ENCODE assay signal across 27 mouse cellular contexts in genomic region chr11:100729976-100730375, GRCm38 (mm10). TPM values are rescaled to one million over a fixed set of nuclear protein-coding genes. Genes with fewer than 3 reads are reported as not detected.
DNase-seq lines count a peak whose midpoint lies in the region; ATAC-seq and TF ChIP-seq lines count a peak whose summit lies in the region.
"Had no signal": no experiment of that assay in that cellular context is flagged by ENCODE, and none has a peak within 500 bp of the region (broad histone marks: within the 10 kb centered on the region; RNA-seq: fewer than 3 reads in every experiment).

No protein-coding gene starts in this region.

- TF ChIP-seq RAD21 in MEL (IDR thresholded peaks at IDR 0.05; ENCODE audit: low read depth, low read length): no peak

- H3K4me3 ChIP-seq in gastrocnemius, adult 2 months: no peak overlapping the region; the same call in 1 of the 2 replicates
- H3K4me3 ChIP-seq in liver, embryonic 13.5 days (replicated peaks): no peak overlapping the region
- no peak overlapping the region for H3K4me3 ChIP-seq in liver, embryonic 12.5 days
- H3K4me3 ChIP-seq in MEL (ENCODE audit: control insufficient read depth in 1 of 2, insufficient read depth in 1 of 2, low read depth in 2 of 2, low read length in 2 of 2): no peak overlapping the region
- H3K4me3 ChIP-seq in midbrain, embryonic 10.5 days: no peak overlapping the region
- H3K4me3 ChIP-seq: embryonic facial prominence, embryonic 10.5 days; forebrain, embryonic 10.5 days; heart, embryonic 13.5 days; hindbrain, embryonic 12.5 days; intestine, embryonic 15.5 days had no signal

- no peak for TF ChIP-seq CTCF in gastrocnemius, adult 2 months (IDR thresholded peaks at IDR 0.05)
- no peak for TF ChIP-seq CTCF in MEL (IDR thresholded peaks at IDR 0.05 in 2 of 3, conservative IDR thresholded peaks at IDR 0.05 in 1 of 3; ENCODE audit: control insufficient read depth in 1 of 3, insufficient read depth in 1 of 3, low read depth in 2 of 3, low read length in 3 of 3, poor library complexity in 1 of 3, severe bottlenecking in 1 of 3)

- 37% methylated on average over 4 of the region's 4 CpGs for WGBS in liver, embryonic 13.5 days (ENCODE audit: insufficient replicate concordance)
- 43% methylated on average over 4 of the region's 4 CpGs for WGBS in liver, embryonic 12.5 days (ENCODE audit: insufficient replicate concordance)
- 87% methylated on average over 4 of the region's 4 CpGs for WGBS in midbrain, embryonic 10.5 days

- intact Hi-C loops in gastrocnemius, adult 2 months (cut with DNase I): no loop called here

- ATAC-seq in liver, embryonic 13.5 days (ENCODE audit: low read depth): no peak
- ATAC-seq in liver, embryonic 12.5 days: no peak
- no peak for ATAC-seq in megakaryocyte, adult 5-6 weeks (ENCODE audit: poor library complexity, severe bottlenecking)
- ATAC-seq: forebrain, embryonic 14.5 days; hindbrain, embryonic 16.5 days; intestine, embryonic 15.5 days; Patski had no signal

- H3K79me2 ChIP-seq in MEL (ENCODE audit: control insufficient read depth, insufficient read depth, low read length, poor library complexity): peaks cover 84% of the 10 kb centered on the region

- no peaks in the 10 kb centered on the region for H3K9me3 ChIP-seq in liver, embryonic 13.5 days (replicated peaks)
- no peaks in the 10 kb centered on the region for H3K9me3 ChIP-seq in liver, embryonic 12.5 days (replicated peaks)
- no peaks in the 10 kb centered on the region for H3K9me3 ChIP-seq in MEL (replicated peaks; ENCODE audit: insufficient read depth, low read length)
- H3K9me3 ChIP-seq in midbrain, embryonic 10.5 days (replicated peaks): no peaks in the 10 kb centered on the region
- H3K9me3 ChIP-seq: embryonic facial prominence, embryonic 10.5 days; forebrain, embryonic 10.5 days; heart, embryonic 13.5 days; hindbrain, embryonic 12.5 days; intestine, embryonic 15.5 days had no signal

- peaks cover 74% of the 10 kb centered on the region for H3K36me3 ChIP-seq in liver, embryonic 13.5 days
- H3K36me3 ChIP-seq in liver, embryonic 12.5 days: peaks cover 64% of the 10 kb centered on the region
- H3K36me3 ChIP-seq in MEL (ENCODE audit: control insufficient read depth in 1 of 2, insufficient read depth in 2 of 2, low read length in 2 of 2): peaks cover 14 to 56% of the 10 kb centered on the region in 2 experiments
- peaks cover 57% of the 10 kb centered on the region for H3K36me3 ChIP-seq in midbrain, embryonic 10.5 days

- peak overlapping the region; percentile 26; the same call in 1 of the 2 replicates for H3K9ac ChIP-seq in liver, embryonic 13.5 days
- H3K9ac ChIP-seq in liver, embryonic 12.5 days: no peak overlapping the region
- no peak overlapping the region for H3K9ac ChIP-seq in MEL (ENCODE audit: control insufficient read depth, low read depth, low read length, poor library complexity, severe bottlenecking)
- H3K9ac ChIP-seq: heart, embryonic 13.5 days; hindbrain, embryonic 12.5 days; intestine, embryonic 15.5 days had no signal

- no peak overlapping the region for H3K4me2 ChIP-seq in liver, embryonic 13.5 days
- H3K4me2 ChIP-seq in liver, embryonic 12.5 days: no peak overlapping the region
- H3K4me2 ChIP-seq: heart, embryonic 13.5 days; hindbrain, embryonic 12.5 days; intestine, embryonic 15.5 days had no signal

- TF ChIP-seq EP300 in MEL (IDR thresholded peaks at IDR 0.05; ENCODE audit: low read depth in 1 of 2, low read length in 2 of 2): no peak

- peaks cover 89% of the 10 kb centered on the region for H3K4me1 ChIP-seq in liver, embryonic 13.5 days (replicated peaks)
- peaks cover 84% of the 10 kb centered on the region for H3K4me1 ChIP-seq in liver, embryonic 12.5 days
- H3K4me1 ChIP-seq in MEL (ENCODE audit: control insufficient read depth in 1 of 2, insufficient read depth in 2 of 2, low read length in 2 of 2): peaks cover 12 to 33% of the 10 kb centered on the region in 2 experiments
- no peaks in the 10 kb centered on the region for H3K4me1 ChIP-seq in midbrain, embryonic 10.5 days

- no peak for DNase-seq in gastrocnemius, adult 2 months
- DNase-seq in gastrocnemius, adult 18-20 months (ENCODE audit: low spot score): no peak
- no peak for DNase-seq in liver, embryonic 13.5 days
- peak; percentile 61 for DNase-seq in MEL (ENCODE audit: low read depth, low spot score)
- DNase-seq in induced T-regulatory cell, adult 2 months (ENCODE audit: low read depth): peak; percentile 39
- DNase-seq in midbrain, embryonic 10.5 days (ENCODE audit: low spot score): no peak
- DNase-seq: adrenal gland, adult 2 months; adrenal gland, postnatal 25 days; B cell, adult 2 months; cerebellum, adult 2 months; cerebellum, postnatal 10 days; gastrocnemius, postnatal 10 days; heart, postnatal 36 days had no signal

- no peak for TF ChIP-seq POLR2A in MEL (IDR thresholded peaks at IDR 0.05; ENCODE audit: control insufficient read depth in 1 of 2, insufficient read depth in 1 of 2, low read depth in 1 of 2, low read length in 2 of 2, poor library complexity in 1 of 2)

- no peaks in the 10 kb centered on the region for H3K27me3 ChIP-seq in liver, embryonic 13.5 days
- no peaks in the 10 kb centered on the region for H3K27me3 ChIP-seq in liver, embryonic 12.5 days (replicated peaks)
- H3K27me3 ChIP-seq in MEL (ENCODE audit: control insufficient read depth in 1 of 2, insufficient read depth in 2 of 2, low read length in 2 of 2): no peaks in the 10 kb centered on the region
- no peaks in the 10 kb centered on the region for H3K27me3 ChIP-seq in midbrain, embryonic 10.5 days (ENCODE audit: low read depth, poor library complexity, severe bottlenecking)
- H3K27me3 ChIP-seq: heart, embryonic 13.5 days; hindbrain, embryonic 12.5 days; intestine, embryonic 15.5 days; Patski had no signal

- peak overlapping the region; percentile 85 for H3K27ac ChIP-seq in gastrocnemius, adult 2 months
- no peak overlapping the region for H3K27ac ChIP-seq in liver, embryonic 13.5 days
- H3K27ac ChIP-seq in liver, embryonic 12.5 days: no peak overlapping the region
- no peak overlapping the region for H3K27ac ChIP-seq in MEL (ENCODE audit: control insufficient read depth, low read depth, low read length)
- no peak overlapping the region for H3K27ac ChIP-seq in midbrain, embryonic 10.5 days (replicated peaks)
- H3K27ac ChIP-seq: embryonic facial prominence, embryonic 10.5 days; forebrain, embryonic 10.5 days; heart, embryonic 13.5 days; hindbrain, embryonic 12.5 days; intestine, embryonic 15.5 days had no signal

RNA-seq across cellular contexts. Expression of gene Rab5c, which starts 8.0 kb away (rescaled TPM):
- total RNA-seq in gastrocnemius, adult 2 months (2021): 10 to 100 TPM; 37.6 to 40.9 TPM
- 10 to 100 TPM; 40.3 to 42.7 TPM for total RNA-seq in gastrocnemius, adult 18-20 months (2021)
- polyA plus RNA-seq in liver, embryonic 13.5 days (2015; fragmentation: Nextera tagmentation; extraction: Ambion mirVana): 18.8 and 20.5 TPM in 2 replicates
- polyA plus RNA-seq in liver, embryonic 12.5 days (2016; fragmentation: Nextera tagmentation; extraction: Ambion mirVana): 15.9 and 18.1 TPM in 2 replicates
- 233 and 263 TPM in 2 replicates for total RNA-seq in MEL (2012; rRNA removed)
- 100 to 1,000 TPM in 1 of 2 experiments, not detected in 1; 249 TPM for polyA plus RNA-seq in MEL (2012; ENCODE audit: insufficient read depth in 1 of 2, insufficient read length in 2 of 2, low read depth in 1 of 2, low replicate concordance in 2 of 2, missing spikeins in 1 of 2)
- 14.8 and 15.4 TPM in 2 replicates for polyA plus RNA-seq in midbrain, embryonic 10.5 days (2016; fragmentation: Nextera tagmentation; extraction: Ambion mirVana)
- total RNA-seq in megakaryocyte, adult 5-6 weeks (2015): 167 and 170 TPM in 2 replicates
- total RNA-seq in megakaryocyte, adult 5-6 weeks (2017): 136 and 142 TPM in 2 replicates

RNA-seq across cellular contexts. Expression of gene Hspb9, which starts 16.3 kb away (rescaled TPM):
- not detected for total RNA-seq in gastrocnemius, adult 2 months (2021)
- not detected for total RNA-seq in gastrocnemius, adult 18-20 months (2021)
- polyA plus RNA-seq in liver, embryonic 13.5 days (2015; fragmentation: Nextera tagmentation; extraction: Ambion mirVana): 0.17 and 0.43 TPM in 2 replicates
- polyA plus RNA-seq in liver, embryonic 12.5 days (2016; fragmentation: Nextera tagmentation; extraction: Ambion mirVana): 0.29 and 0.33 TPM in 2 replicates
- total RNA-seq in MEL (2012; rRNA removed): 0.49 and 0.73 TPM in 2 replicates
- 1 to 10 TPM in 1 of 2 experiments, not detected in 1; 2.1 TPM for polyA plus RNA-seq in MEL (2012; ENCODE audit: insufficient read depth in 1 of 2, insufficient read length in 2 of 2, low read depth in 1 of 2, low replicate concordance in 2 of 2, missing spikeins in 1 of 2)
- polyA plus RNA-seq in midbrain, embryonic 10.5 days (2016; fragmentation: Nextera tagmentation; extraction: Ambion mirVana): 0.26 and 0.29 TPM in 2 replicates
- not detected in 2 replicates for total RNA-seq in megakaryocyte, adult 5-6 weeks (2015)
- total RNA-seq in megakaryocyte, adult 5-6 weeks (2017): 0.65 TPM in 1 of 2 replicates, not detected in the other
- total RNA-seq: adrenal gland, adult 2 months; adrenal gland, postnatal 25 days; gastrocnemius, postnatal 10 days; gastrocnemius, postnatal 4 days had no signal
- polyA plus RNA-seq: adrenal gland, adult 2 months; cerebellum, adult 2 months; embryonic facial prominence, embryonic 14.5 days; forebrain, embryonic 14.5 days; heart, postnatal 0 days had no signal

RNA-seq across cellular contexts. Expression of gene Kat2a, which starts 17.7 kb away (rescaled TPM):
- total RNA-seq in gastrocnemius, adult 2 months (2021): 10 to 100 TPM; 11.9 to 12.1 TPM
- total RNA-seq in gastrocnemius, adult 18-20 months (2021): 10 to 100 TPM; 10.1 to 11.1 TPM
- 20.9 and 23.8 TPM in 2 replicates for polyA plus RNA-seq in liver, embryonic 13.5 days (2015; fragmentation: Nextera tagmentation; extraction: Ambion mirVana)
- polyA plus RNA-seq in liver, embryonic 12.5 days (2016; fragmentation: Nextera tagmentation; extraction: Ambion mirVana): 39.4 and 40.2 TPM in 2 replicates
- 57.9 and 59.6 TPM in 2 replicates for total RNA-seq in MEL (2012; rRNA removed)
- polyA plus RNA-seq in MEL (2012; ENCODE audit: insufficient read depth in 1 of 2, insufficient read length in 2 of 2, low read depth in 1 of 2, low replicate concordance in 2 of 2, missing spikeins in 1 of 2): 100 to 1,000 TPM in 1 of 2 experiments, 10 to 100 TPM in 1; 63.7 to 143 TPM
- 66.6 and 72.2 TPM in 2 replicates for polyA plus RNA-seq in midbrain, embryonic 10.5 days (2016; fragmentation: Nextera tagmentation; extraction: Ambion mirVana)
- 11.0 and 11.5 TPM in 2 replicates for total RNA-seq in megakaryocyte, adult 5-6 weeks (2015)
- total RNA-seq in megakaryocyte, adult 5-6 weeks (2017): 8.7 and 9.0 TPM in 2 replicates

RNA-seq across cellular contexts. Expression of gene Dhx58, which starts 25.9 kb away (rescaled TPM):
- total RNA-seq in gastrocnemius, adult 2 months (2021): under 1 TPM; 0.38 to 0.39 TPM
- under 1 TPM; 0.16 to 0.21 TPM for total RNA-seq in gastrocnemius, adult 18-20 months (2021)
- 1.6 and 1.7 TPM in 2 replicates for polyA plus RNA-seq in liver, embryonic 13.5 days (2015; fragmentation: Nextera tagmentation; extraction: Ambion mirVana)
- polyA plus RNA-seq in liver, embryonic 12.5 days (2016; fragmentation: Nextera tagmentation; extraction: Ambion mirVana): 1.5 and 2.1 TPM in 2 replicates
- 2.9 and 3.6 TPM in 2 replicates for total RNA-seq in MEL (2012; rRNA removed)
- polyA plus RNA-seq in MEL (2012; ENCODE audit: insufficient read depth in 1 of 2, insufficient read length in 2 of 2, low read depth in 1 of 2, low replicate concordance in 2 of 2, missing spikeins in 1 of 2): 1 to 10 TPM in 1 of 2 experiments, not detected in 1; 3.9 TPM
- 2.0 and 3.5 TPM in 2 replicates for polyA plus RNA-seq in midbrain, embryonic 10.5 days (2016; fragmentation: Nextera tagmentation; extraction: Ambion mirVana)
- total RNA-seq in megakaryocyte, adult 5-6 weeks (2015): 23.7 and 24.9 TPM in 2 replicates
- total RNA-seq in megakaryocyte, adult 5-6 weeks (2017): 36.9 and 50.9 TPM in 2 replicates

RNA-seq across cellular contexts. Expression of gene Kcnh4, which starts 29.8 kb away (rescaled TPM):
- total RNA-seq in gastrocnemius, adult 2 months (2021): not detected
- not detected for total RNA-seq in gastrocnemius, adult 18-20 months (2021)
- polyA plus RNA-seq in liver, embryonic 13.5 days (2015; fragmentation: Nextera tagmentation; extraction: Ambion mirVana): not detected in 2 replicates
- polyA plus RNA-seq in liver, embryonic 12.5 days (2016; fragmentation: Nextera tagmentation; extraction: Ambion mirVana): not detected in 2 replicates
- total RNA-seq in MEL (2012; rRNA removed): 0.07 and 0.08 TPM in 2 replicates
- polyA plus RNA-seq in MEL (2012; ENCODE audit: insufficient read depth in 1 of 2, insufficient read length in 2 of 2, low read depth in 1 of 2, low replicate concordance in 2 of 2, missing spikeins in 1 of 2): under 1 TPM in 1 of 2 experiments, not detected in 1; 0.04 TPM
- 1.1 and 2.6 TPM in 2 replicates for polyA plus RNA-seq in midbrain, embryonic 10.5 days (2016; fragmentation: Nextera tagmentation; extraction: Ambion mirVana)
- total RNA-seq in megakaryocyte, adult 5-6 weeks (2015): not detected in 2 replicates
- total RNA-seq in megakaryocyte, adult 5-6 weeks (2017): not detected in 2 replicates
- total RNA-seq: gastrocnemius, postnatal 10 days; heart, adult 8-10 months; heart, postnatal 36 days had no signal
- polyA plus RNA-seq: heart, embryonic 13.5 days; heart, postnatal 0 days had no signal

Comparison
In these comparisons a context has a peak if more than half of its experiments do, and no peak if none do; other contexts are left out.
1. DNase-seq: peak in MEL (single experiment) and induced T-regulatory cell, adult 2 months (single experiment); none in gastrocnemius, adult 2 months (single experiment), gastrocnemius, adult 18-20 months (single experiment), liver, embryonic 13.5 days (single experiment) and midbrain, embryonic 10.5 days (single experiment).